Mouse (Mus musculus) common myeloid progenitor, adult 5-6 weeks (primary cell): ENCODE measurements around the gene March6. TPM values are rescaled to one million over a fixed set of nuclear protein-coding genes. Genes with fewer than 3 reads are reported as not detected.

ENCODE experiments used
- ATAC-seq: replicated peaks from 2 replicates; pipeline ENCODE4 v1.8.0; 2016; ENCODE audit warnings: low read depth, mild to moderate bottlenecking, moderate TSS enrichment, inconsistent platforms; ENCODE audit not compliant: poor library complexity, severe bottlenecking
- total RNA-seq: library from RNA; stranded (forward); fragments of 200-1000, 187-1606 nt; gene quantifications from 2 replicates; pipeline ENCODE4 v1.2.3, GENCODE M21; 2017

Gene March6
- total RNA-seq, 1 experiment from 2014 or later, result 58.4 TPM

DNA sequence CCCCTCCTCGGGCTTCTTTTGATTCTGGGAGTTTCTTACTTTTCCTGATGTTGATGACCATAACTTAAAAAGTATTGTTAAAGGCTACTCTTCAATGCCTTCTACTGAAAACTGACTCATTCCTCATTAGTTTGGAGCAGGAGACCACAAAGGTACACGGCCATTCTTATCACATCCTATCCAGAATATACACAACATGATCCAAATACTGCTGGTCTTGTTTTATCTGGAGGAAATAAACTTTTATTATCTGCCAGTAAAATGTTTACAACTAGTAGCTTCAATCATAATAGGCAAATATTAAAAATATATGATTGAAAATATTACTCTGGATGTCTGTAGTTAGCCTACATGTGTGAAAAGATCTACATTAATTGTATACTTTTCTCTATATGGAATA is 12.5 kb downstream of the March6 start:
- ATAC-seq, result no peak

DNA sequence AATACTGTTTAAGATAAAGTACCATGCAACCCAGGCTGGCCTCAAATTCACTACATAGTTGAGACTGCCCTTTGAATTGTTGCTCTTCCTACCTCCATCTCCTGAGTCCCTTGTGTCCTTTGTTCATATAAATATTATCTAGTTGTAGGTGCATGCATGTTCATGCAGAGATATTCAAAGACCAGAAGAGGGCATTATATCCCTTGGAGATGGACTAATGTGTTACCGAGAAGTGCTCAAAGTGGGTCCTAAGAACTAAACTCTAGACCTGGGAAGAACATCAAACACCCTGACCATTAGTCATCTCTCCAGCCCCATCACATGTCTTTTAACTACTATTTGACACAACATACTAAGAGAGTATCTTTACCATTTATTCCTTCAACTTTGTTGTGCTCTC is 13.7 kb downstream of the March6 start:
- peak; percentile 78 for ATAC-seq

DNA sequence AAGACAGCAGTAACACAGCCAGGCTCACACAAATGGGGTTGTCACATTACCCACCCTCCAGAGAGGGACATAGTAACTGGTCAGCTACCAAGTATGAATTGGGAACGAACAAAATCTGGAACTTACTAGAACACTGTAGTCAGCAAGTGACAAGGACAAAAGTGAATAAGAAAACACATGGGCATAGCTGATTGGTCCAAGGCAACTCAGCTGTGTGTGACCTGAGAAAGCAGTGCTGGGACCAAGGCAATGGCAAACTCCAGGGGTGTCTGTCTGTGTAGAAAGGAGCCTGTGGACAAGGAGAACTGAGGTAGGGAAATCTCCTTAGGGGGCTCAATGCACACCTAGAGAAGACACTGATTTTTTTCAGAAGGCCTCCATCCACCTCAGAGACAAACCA is 19.1 kb downstream of the March6 start:
- no peak for ATAC-seq

DNA sequence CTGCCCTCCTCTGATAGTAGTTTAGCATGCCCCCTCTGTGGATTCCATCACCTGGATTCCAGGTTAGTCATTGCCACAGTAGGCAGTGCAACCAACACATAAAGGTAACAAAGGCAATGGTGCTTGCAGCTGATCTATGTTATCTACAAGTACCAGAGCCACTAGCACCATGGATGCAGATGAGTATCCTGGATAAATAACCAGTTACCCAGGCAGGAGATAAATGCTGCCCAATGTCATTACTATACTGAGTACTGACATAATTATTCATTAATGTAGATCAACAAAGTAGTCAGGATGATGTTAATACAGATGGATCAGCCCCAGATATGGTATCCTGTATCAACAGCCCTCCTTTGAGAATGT is 19.5 kb downstream of the March6 start:
- peak; percentile 39; the same call in 1 of the 2 replicates for ATAC-seq

DNA sequence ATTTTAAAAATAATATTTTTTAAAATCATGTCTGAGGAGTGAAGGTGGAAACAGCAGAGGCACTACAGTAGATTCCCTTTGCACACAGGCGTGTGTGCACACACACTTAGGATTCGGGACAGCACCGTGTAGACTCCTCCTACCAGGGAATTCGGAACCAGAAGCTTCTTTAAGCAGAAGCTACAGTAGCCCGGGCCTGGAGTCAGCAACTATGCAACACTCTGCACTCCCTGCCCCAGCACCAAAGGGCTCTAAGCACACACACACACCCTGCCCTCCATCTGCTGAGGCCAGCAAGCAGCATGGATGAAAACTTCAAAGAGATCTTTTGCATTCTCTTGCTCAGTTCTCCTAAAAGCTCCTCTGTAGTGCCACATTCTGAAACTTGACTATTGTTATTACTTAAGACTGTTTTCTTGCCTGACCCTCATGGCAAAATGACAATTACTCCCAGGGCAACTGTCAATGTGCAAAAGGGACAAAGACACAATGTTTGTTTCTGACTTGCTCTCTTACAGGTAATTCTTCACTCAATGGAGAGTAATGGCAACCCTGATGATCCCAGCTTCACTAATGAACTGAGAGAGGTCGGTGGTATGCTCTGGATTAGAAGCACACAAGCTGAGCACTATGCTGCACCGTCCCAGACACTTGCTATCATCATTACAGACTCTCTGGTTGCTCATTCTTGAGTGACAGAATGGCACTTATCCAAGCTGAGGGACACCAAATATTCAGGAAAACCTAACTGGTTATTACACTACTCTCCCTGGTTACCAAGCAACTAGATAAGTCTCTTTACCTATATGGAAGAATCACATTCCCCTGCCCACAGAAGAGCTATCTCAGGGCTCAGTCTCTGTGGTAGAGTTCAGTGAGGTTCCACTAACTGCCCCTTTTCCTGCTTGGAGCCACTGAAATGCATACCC is 20.1 kb downstream of the March6 start:
- ATAC-seq, result peak; percentile 42; the same call in 1 of the 2 replicates

DNA sequence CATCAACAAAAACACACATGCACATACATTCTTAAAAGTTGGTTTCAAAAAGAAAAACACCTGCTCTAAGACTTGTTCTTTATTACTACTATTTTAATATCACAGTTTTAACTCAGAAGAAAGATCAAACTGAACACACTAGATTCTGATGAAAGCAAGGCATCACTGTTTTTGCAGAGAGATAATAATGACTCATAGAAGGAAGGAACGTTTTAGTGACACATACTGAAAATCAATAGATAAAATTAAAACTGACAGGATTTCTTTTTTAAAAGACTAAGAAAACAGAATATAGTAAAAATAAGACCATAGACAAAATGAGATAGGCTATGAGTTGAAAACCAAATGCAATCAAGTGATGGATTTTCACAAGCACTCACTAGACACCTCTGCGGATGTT is 25.8 kb downstream of the March6 start:
- no peak for ATAC-seq

DNA sequence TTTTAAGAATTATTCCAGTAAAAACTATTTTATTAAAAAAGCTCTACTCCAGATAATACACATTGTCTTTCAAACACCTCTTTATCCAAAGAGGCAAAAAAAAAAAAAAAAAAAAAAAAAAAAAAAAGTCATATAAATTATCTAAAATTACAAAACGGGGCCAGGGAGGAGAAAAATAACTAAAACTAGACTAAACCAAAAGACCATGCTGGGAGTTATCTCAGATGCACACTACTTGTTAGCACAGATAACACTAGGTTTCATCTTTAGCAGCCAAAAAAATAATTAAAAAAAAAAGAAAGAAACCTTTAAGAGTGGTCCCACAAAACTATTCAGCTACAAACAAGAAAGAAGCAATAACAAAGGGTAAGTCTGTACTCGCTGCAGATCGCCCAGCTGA is 27.4 kb downstream of the March6 start:
- peak; percentile 32; the same call in 1 of the 2 replicates for ATAC-seq

DNA sequence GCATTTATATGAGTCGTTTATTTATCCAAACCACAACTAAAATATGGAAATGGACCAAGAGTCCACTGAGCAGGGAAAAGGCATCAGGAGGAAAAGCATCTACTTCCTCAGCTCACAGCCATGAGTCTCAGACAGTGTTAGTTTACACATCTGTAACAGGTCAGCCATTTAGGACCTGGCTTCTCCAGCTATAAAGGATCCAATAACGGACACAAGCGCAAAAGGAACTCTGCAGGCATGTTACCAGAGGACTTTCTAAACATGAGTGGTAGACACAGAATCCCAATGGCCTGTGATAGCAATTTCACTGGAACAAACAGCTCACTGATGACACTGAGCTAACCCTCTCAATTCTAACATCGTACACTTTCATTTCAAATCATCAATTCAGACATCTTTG is 27.9 kb downstream of the March6 start:
- ATAC-seq, result no peak

DNA sequence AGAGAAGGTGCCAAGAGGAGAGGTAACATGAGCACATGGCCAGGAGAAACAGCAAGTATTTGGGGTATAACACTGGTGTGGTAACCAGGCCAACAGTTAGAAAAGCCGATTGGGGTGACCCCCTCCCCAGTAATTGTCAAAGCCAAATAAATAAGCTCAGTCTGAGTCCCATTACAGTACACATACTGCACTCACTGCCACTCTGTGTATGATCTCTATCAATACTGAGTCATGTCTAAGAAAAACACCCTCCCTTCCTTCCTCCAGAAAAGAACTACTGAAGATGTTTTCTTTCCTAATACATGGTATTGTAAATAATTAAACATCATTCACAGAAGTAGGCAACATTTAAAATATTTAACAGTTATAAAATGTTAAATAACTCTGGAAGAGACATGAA is 28.5 kb downstream of the March6 start:
- ATAC-seq, result no peak

DNA sequence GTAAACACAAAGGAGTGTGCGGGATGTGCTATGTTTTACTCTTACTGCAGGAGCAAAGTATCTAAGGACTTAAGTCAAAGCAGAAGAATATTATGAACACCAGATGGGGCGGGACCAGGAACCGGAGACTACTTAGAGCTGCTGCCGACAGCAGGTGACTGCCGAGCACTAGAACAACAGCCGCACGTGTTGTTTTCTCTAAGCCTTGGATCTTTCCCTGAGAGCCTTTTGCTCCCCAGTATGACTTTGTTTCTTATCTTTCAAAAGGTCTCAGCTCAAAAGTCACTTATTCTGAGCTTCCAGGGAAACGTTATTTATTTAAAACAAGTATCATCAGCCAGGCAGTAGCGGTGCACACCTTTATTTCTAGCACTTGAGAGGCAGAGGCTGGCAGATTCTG is 36.0 kb downstream of the March6 start:
- ATAC-seq, result no peak

DNA sequence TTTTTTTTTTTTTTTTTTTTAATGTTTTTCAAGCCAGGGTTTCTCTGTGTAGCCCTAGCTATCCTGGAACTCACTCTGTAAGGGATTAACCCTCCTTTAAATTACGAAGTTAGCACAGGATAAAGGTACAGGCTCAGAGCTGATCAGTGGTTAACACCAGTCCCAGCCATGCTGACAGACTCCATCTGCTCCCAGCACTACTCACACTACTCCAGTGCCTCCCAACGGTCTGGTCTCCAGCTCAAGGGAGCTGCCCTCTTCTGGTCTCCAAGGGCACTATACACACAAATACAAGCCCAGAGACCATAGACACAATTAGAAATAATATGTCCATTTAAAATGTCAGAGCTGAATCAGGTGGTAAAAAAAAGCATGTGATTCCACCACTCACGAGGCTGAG is 36.5 kb downstream of the March6 start:
- ATAC-seq, result no peak

DNA sequence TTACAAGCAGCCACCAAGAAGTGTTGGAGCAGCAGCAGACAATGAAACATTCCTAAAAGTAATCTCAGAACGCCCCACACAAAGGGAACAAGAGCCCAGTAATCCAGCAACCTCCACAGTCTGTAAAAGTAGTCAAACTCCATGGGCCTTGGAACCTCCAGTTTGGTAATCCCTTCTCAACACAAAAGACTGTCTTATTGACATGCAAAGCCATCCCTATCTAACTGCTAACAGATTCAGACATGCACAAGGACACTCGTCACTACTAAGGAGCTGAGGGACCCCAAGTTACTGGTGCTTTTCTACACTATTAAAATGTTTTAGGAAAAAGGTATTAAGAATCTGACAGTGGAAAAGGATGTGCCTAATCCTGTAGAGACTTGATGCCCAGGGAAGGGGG is 43.4 kb downstream of the March6 start:
- no peak for ATAC-seq

DNA sequence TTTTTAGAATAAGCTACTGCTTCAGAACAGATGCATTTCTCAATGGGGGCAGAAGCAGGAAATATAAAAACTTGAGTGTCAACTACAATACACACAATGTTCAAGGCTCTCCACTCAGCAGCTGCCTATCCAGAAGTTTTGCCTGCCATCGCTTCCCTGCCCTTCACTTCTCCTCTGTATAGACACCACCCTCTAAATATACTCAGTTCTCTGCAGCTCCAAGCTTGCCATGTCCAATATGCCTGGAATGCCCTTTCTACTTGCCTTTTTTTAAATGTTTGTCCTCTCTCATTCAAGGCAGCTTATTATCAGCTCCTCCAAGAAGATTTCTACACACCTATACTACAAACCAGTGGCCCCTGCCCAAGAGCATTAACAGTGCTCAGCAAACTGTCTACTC is 54.2 kb downstream of the March6 start:
- ATAC-seq, result no peak

DNA sequence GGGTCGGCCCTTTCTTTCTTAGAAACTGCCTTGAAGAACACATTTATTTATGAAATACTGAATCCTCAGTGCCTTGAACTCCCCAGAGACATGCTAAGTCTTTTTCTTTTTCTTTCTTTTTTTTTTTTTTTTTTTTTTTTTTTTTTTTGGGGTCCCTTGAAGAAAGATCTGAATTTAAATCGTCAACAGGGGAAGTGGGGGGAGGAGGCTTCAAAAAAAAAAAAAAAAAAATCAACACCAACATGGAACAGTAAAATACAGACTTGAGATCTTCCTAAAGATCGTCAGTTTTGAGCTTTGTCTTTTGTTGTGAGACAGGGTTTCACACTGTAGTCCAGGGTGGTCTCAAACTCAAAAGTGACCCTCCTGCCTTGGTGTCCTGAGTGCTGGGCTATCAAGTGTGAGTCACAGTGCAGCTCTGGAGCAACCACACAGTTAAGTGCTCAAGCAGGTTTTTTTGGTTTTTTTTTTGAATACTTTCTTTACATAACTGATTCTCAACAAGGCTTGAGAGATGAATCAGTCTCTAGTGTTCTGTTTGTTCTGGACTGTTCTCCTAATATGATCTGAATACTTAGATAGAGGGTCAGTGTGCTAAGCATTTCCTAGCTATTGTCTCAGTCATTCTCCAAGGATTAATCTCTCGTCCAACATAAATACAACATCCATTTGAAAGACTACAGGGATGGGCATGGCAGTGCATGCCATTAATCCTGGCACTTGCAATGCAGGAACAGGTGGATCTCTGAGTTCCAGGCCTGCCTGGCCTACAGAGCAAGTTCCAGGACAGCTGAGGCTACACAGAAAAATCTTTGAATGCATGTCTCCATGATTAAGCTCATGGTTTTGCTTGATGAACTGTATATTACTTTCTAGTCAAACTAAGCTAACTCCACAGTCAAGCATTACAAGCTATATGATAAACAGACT is 57.9 kb downstream of the March6 start:
- no peak for ATAC-seq

DNA sequence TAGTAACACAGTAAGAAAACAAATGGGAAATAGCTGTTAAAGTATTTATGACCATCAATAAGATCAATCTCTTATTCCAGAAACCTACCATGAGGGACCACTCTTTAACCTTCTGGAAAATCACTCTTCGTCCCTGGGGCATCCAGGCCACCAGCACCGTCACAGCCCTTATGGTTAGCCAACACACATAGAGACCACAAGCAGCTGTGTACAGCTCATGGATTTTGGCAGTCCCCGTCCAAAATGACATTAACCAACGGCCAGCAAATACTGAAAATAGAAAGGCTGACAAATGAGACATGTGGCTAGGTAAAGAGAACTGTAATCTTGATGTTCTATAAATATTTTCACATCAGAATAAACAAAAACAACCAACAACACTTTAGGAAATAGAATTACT is 59.3 kb downstream of the March6 start:
- no peak for ATAC-seq

DNA sequence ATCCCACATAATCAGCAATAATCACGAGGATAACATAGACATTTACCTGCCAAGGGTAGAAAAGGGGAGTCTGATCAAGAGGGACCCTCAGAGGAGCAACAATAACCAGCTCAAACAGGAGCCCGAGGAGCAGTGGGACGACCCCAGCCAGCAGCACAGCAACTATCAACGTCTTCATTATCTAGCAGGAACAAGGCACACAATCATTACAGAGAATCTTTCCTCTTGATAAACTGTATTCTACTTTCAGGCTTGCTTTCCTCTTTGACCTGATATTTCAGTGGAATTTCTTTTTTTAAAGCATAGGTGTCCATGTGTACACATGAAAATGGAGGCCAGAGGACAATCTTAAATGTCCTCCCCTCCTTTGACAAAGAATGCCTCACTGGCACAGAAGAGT is 61.4 kb downstream of the March6 start:
- ATAC-seq, result no peak

DNA sequence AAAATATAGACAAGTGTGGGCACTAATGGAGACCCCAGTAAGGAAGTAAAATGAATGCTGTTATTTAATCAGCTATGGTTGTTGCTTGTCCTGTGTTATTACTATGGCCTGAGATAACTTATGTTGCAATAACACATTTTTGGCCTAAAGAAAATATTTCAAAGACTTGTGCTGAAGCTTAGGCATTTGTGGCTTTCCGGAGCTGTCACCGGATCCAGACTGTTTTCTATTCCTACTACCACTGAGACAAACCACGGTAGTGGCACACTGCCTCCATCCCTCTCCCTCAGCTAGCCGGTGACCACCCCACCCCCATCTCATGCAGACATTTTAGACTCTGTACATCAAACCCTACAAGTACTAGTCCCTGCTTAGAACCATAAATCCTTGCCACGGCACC is 62.0 kb downstream of the March6 start:
- no peak for ATAC-seq

DNA sequence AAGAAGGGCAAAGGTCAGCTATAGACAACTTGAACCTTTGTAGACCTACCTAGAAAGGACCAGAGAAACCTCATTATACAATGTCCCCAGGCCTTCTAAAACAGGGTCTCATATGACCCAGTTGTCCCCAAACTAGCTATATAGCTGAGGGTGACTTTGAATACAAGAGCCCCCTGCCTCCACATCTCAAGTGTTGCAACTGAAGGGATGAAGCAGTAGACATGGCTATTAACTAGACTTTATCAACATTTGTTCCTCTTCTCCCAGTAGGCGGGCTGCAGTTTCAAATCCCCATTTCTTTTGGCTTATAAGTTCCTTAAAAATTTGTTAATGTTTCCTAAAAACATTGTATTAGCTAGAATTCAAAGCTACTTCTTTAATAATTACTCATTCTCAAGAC is 64.1 kb downstream of the March6 start:
- no peak for ATAC-seq

DNA sequence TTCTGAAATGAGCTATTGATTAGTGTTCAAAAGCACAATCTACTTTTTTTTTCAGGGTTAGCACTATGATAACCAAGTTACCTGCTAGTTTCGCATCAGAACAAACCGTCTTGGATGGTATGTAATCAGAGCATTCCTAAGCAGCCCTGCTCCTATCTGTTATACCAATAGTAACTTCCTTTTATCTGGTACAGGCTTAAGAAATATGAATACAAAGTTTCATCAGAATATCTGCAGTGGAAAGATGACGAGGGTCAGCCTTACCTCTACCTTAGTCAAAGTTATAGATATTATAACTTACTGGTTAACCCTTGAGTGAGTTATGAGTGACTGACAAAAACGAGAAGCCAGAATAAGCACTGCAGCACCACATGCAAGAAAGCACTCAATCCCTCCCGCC is 64.6 kb downstream of the March6 start:
- ATAC-seq, result no peak

DNA sequence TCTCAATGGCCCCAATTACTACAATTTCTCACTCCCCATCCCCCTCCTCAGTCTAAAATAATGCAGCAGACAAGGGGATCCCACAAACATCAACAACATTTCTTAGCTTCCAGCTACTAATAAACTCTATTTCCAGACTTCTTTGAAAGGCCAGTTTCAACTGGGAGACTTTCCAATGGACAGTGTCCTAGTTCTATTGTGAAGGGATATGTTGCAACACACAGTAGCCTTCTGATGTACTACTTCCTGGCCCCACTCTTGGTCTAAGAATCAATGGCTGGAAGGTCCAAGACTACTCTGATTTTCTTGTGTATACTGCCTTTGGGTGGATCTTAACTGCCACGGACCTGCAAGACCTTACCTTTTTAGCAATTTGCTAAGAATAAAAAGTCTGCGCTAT is 65.0 kb downstream of the March6 start:
- ATAC-seq, result no peak

DNA sequence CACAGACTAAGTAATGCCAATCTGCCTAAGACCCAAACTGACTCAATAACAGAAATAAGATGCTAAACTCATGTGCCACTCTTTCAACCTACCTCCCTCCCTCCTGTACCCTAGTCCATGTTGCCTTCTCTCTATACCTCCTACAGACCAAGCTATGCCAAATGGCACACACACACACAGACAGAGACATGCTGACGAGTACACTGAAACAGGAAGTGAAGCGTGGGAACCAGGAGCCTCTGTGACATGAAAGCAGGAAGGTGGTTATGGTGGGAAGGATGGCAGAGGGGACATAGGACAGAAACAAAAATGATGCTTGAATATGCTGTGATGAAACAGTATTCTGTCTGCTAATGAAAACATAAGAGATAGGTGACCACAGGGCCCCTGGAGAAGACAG is 70.3 kb downstream of the March6 start:
- peak; percentile 43; the same call in 1 of the 2 replicates for ATAC-seq
